Mouse (Mus musculus) splenic B cell, adult 2 months (primary cell): ENCODE measurements around the gene Dock9.

Experiments used
- DNase-seq: peaks from one replicate; pipeline ENCODE4 v3.0.0-alpha.2; 2011; ENCODE audit warnings: low read depth, low spot score
- H3K27me3 ChIP-seq: 2 replicates; pipeline ENCODE4 v1.6.1; 2012; ENCODE audit warnings: mild to moderate bottlenecking, low read length, moderate library complexity, mixed read lengths; ENCODE audit not compliant: control insufficient read depth, poor library complexity, insufficient read depth, severe bottlenecking
- H3K36me3 ChIP-seq: 2 replicates; pipeline ENCODE4 v1.6.1; 2012; ENCODE audit warnings: mild to moderate bottlenecking, low read length, moderate library complexity, mixed read lengths; ENCODE audit not compliant: control insufficient read depth, poor library complexity, insufficient read depth, severe bottlenecking

The Dock9 gene

GRCm38 (mm10) chr14:121659061-121659824 lies 138.4 kb downstream of the Dock9 start:
- H3K27me3 ChIP-seq, result no peaks in the 10 kb centered on the region
- H3K36me3 ChIP-seq, result no peaks in the 10 kb centered on the region
- no peak for DNase-seq

GRCm38 (mm10) chr14:121658537-121658936 lies 139.1 kb downstream of the Dock9 start:
- DNase-seq, result no peak
- no peaks in the 10 kb centered on the region for H3K36me3 ChIP-seq
- no peaks in the 10 kb centered on the region for H3K27me3 ChIP-seq

GRCm38 (mm10) chr14:121657633-121658032 lies 140.0 kb downstream of the Dock9 start:
- no peak for DNase-seq
- H3K27me3 ChIP-seq, result no peaks in the 10 kb centered on the region
- H3K36me3 ChIP-seq, result no peaks in the 10 kb centered on the region

GRCm38 (mm10) chr14:121656912-121657311 lies 140.7 kb downstream of the Dock9 start:
- no peak for DNase-seq
- no peaks in the 10 kb centered on the region for H3K36me3 ChIP-seq

GRCm38 (mm10) chr14:121654977-121655376 lies 142.7 kb downstream of the Dock9 start:
- no peak for DNase-seq
- no peaks in the 10 kb centered on the region for H3K36me3 ChIP-seq
- H3K27me3 ChIP-seq, result no peaks in the 10 kb centered on the region

More at GRCm38 (mm10) chr14:121656912-121657311, 140.7 kb downstream of the Dock9 start:
- no peaks in the 10 kb centered on the region for H3K27me3 ChIP-seq

GRCm38 (mm10) chr14:121654416-121654967 lies 143.1 kb downstream of the Dock9 start:
- no peaks in the 10 kb centered on the region for H3K36me3 ChIP-seq
- DNase-seq, result no peak
- H3K27me3 ChIP-seq, result no peaks in the 10 kb centered on the region

- no peak for DNase-seq
- H3K27me3 ChIP-seq, result no peaks in the 10 kb centered on the region
- no peaks in the 10 kb centered on the region for H3K36me3 ChIP-seq
Observed at GRCm38 (mm10) chr14:121653717-121654116, 143.9 kb downstream of the Dock9 start.

GRCm38 (mm10) chr14:121653241-121653640 lies 144.4 kb downstream of the Dock9 start:
- H3K36me3 ChIP-seq, result no peaks in the 10 kb centered on the region
- DNase-seq, result no peak
- no peaks in the 10 kb centered on the region for H3K27me3 ChIP-seq

GRCm38 (mm10) chr14:121648581-121649060 lies 149.0 kb downstream of the Dock9 start:
- DNase-seq, result no peak
- no peaks in the 10 kb centered on the region for H3K36me3 ChIP-seq
- no peaks in the 10 kb centered on the region for H3K27me3 ChIP-seq

GRCm38 (mm10) chr14:121647693-121648092 lies 149.9 kb downstream of the Dock9 start:
- H3K27me3 ChIP-seq, result no peaks in the 10 kb centered on the region
- DNase-seq, result no peak
- H3K36me3 ChIP-seq, result no peaks in the 10 kb centered on the region

GRCm38 (mm10) chr14:121646617-121647016 lies 151.0 kb downstream of the Dock9 start:
- Histone ChIP-seq H3K36me3 (no peaks in the 10 kb centered on the region), H3K27me3 (no peaks in the 10 kb centered on the region)
- no peak for DNase-seq

GRCm38 (mm10) chr14:121644302-121644701 lies 153.3 kb downstream of the Dock9 start:
- H3K36me3 ChIP-seq, result no peaks in the 10 kb centered on the region; the same call in 1 of the 2 replicates
- no peaks in the 10 kb centered on the region for H3K27me3 ChIP-seq
- DNase-seq, result no peak

GRCm38 (mm10) chr14:121641271-121641670 lies 156.4 kb downstream of the Dock9 start:
- Histone ChIP-seq H3K27me3 (no peaks in the 10 kb centered on the region), H3K36me3 (no peaks in the 10 kb centered on the region; the same call in 1 of the 2 replicates)
- DNase-seq, result peak; percentile 7

GRCm38 (mm10) chr14:121636935-121637510 lies 160.6 kb downstream of the Dock9 start:
- H3K36me3 ChIP-seq, result no peaks in the 10 kb centered on the region; the same call in 1 of the 2 replicates
- H3K27me3 ChIP-seq, result no peaks in the 10 kb centered on the region
- no peak for DNase-seq
